Comparison of ENCODE assay signal across 9 mouse cellular contexts in genomic region chr7:25685926-25686470, GRCm38 (mm10). TPM values are rescaled to one million over a fixed set of nuclear protein-coding genes. Genes with fewer than 3 reads are reported as not detected.
DNase-seq lines count a peak whose midpoint lies in the region; ATAC-seq and TF ChIP-seq lines count a peak whose summit lies in the region.
"Had no signal": no experiment of that assay in that cellular context is flagged by ENCODE, and none has a peak within 500 bp of the region (broad histone marks: within the 10 kb centered on the region; RNA-seq: fewer than 3 reads in every experiment).

No protein-coding gene starts in this region.

- no peaks in the 10 kb centered on the region for H3K9me3 ChIP-seq in kidney, postnatal 0 days (replicated peaks; ENCODE audit: low read length)
- H3K9me3 ChIP-seq in MEL (replicated peaks; ENCODE audit: insufficient read depth, low read length) = no peaks in the 10 kb centered on the region
- no peaks in the 10 kb centered on the region for H3K9me3 ChIP-seq in liver, embryonic 13.5 days (replicated peaks)

- H3K9ac ChIP-seq in kidney, postnatal 0 days (ENCODE audit: low read depth, low read length) = no peak overlapping the region
- peak overlapping the region; percentile 75 for H3K9ac ChIP-seq in MEL (ENCODE audit: control insufficient read depth, low read depth, low read length, poor library complexity, severe bottlenecking)
- H3K9ac ChIP-seq in liver, embryonic 13.5 days = peak overlapping the region; percentile 90

- TF ChIP-seq RAD21 in MEL (IDR thresholded peaks at IDR 0.05; ENCODE audit: low read depth, low read length) = no peak

- H3K4me3 ChIP-seq in kidney, postnatal 0 days (replicated peaks; ENCODE audit: low read depth, low read length) = peak overlapping the region; percentile 77
- peak overlapping the region in 1 of 2 experiments; percentile 52; a peak in 2 of 4 replicates for H3K4me3 ChIP-seq in MEL (ENCODE audit: control insufficient read depth in 1 of 2, insufficient read depth in 1 of 2, low read depth in 2 of 2, low read length in 2 of 2)
- H3K4me3 ChIP-seq in embryonic fibroblast, embryonic 13.5 days (ENCODE audit: insufficient read depth, low read length) = 0 out of 2 replicates have a peak overlapping the region, but pooled peaks have one; percentile 0
- peak overlapping the region; percentile 82 for H3K4me3 ChIP-seq in liver, embryonic 13.5 days (replicated peaks)

- peak overlapping the region; percentile 92 for H3K4me2 ChIP-seq in kidney, postnatal 0 days (ENCODE audit: low read length)
- H3K4me2 ChIP-seq in liver, embryonic 13.5 days = peak overlapping the region; percentile 99

- no peak for ATAC-seq in kidney, postnatal 0 days (replicated peaks; ENCODE audit: low FRiP score, low read depth)
- no peak for ATAC-seq in liver, embryonic 13.5 days (ENCODE audit: low read depth)

- no peak for TF ChIP-seq POLR2A in MEL (IDR thresholded peaks at IDR 0.05; ENCODE audit: control insufficient read depth in 1 of 2, insufficient read depth in 1 of 2, low read depth in 1 of 2, low read length in 2 of 2, poor library complexity in 1 of 2)
- TF ChIP-seq POLR2A in embryonic fibroblast, embryonic 13.5 days (IDR thresholded peaks at IDR 0.05; ENCODE audit: low read depth, low read length) = no peak

- no peaks in the 10 kb centered on the region for H3K27me3 ChIP-seq in kidney, postnatal 0 days (ENCODE audit: insufficient read depth, low read length)
- no peaks in the 10 kb centered on the region for H3K27me3 ChIP-seq in MEL (ENCODE audit: control insufficient read depth in 1 of 2, insufficient read depth in 2 of 2, low read length in 2 of 2)
- no peaks in the 10 kb centered on the region for H3K27me3 ChIP-seq in liver, embryonic 13.5 days

- no peak for TF ChIP-seq EP300 in MEL (IDR thresholded peaks at IDR 0.05; ENCODE audit: low read depth in 1 of 2, low read length in 2 of 2)

- no peak for TF ChIP-seq CTCF in kidney, postnatal 0 days (IDR thresholded peaks at IDR 0.05; ENCODE audit: low read depth)
- no peak for TF ChIP-seq CTCF in MEL (IDR thresholded peaks at IDR 0.05 in 2 of 3, conservative IDR thresholded peaks at IDR 0.05 in 1 of 3; ENCODE audit: control insufficient read depth in 1 of 3, insufficient read depth in 1 of 3, low read depth in 2 of 3, low read length in 3 of 3, poor library complexity in 1 of 3, severe bottlenecking in 1 of 3)
- no peak for TF ChIP-seq CTCF in embryonic fibroblast, embryonic 13.5 days (IDR thresholded peaks at IDR 0.05; ENCODE audit: borderline replicate concordance, insufficient read depth, low read length)

- no peak overlapping the region for H3K27ac ChIP-seq in kidney, postnatal 0 days
- peak overlapping the region; percentile 83 for H3K27ac ChIP-seq in MEL (ENCODE audit: control insufficient read depth, low read depth, low read length)
- no peak overlapping the region for H3K27ac ChIP-seq in embryonic fibroblast, embryonic 13.5 days (ENCODE audit: insufficient read depth, low read length)
- peak overlapping the region; percentile 92 for H3K27ac ChIP-seq in liver, embryonic 13.5 days

- WGBS in kidney, postnatal 0 days = 73% methylated on average over 21 of the region's 21 CpGs
- 52% methylated on average over 21 of the region's 21 CpGs for WGBS in liver, embryonic 13.5 days (ENCODE audit: insufficient replicate concordance)

- H3K36me3 ChIP-seq in kidney, postnatal 0 days (ENCODE audit: insufficient read depth, low read length) = no peaks in the 10 kb centered on the region
- peaks cover 3 to 46% of the 10 kb centered on the region in 2 experiments for H3K36me3 ChIP-seq in MEL (ENCODE audit: control insufficient read depth in 1 of 2, insufficient read depth in 2 of 2, low read length in 2 of 2)
- H3K36me3 ChIP-seq in liver, embryonic 13.5 days = peaks cover 8% of the 10 kb centered on the region; the same call in 1 of the 2 replicates

- peaks cover 32% of the 10 kb centered on the region; the same call in 1 of the 2 replicates for H3K4me1 ChIP-seq in kidney, postnatal 0 days (replicated peaks; ENCODE audit: insufficient read depth, low read length)
- H3K4me1 ChIP-seq in MEL (ENCODE audit: control insufficient read depth in 1 of 2, insufficient read depth in 2 of 2, low read length in 2 of 2) = peaks cover 13 to 52% of the 10 kb centered on the region in 2 experiments
- H3K4me1 ChIP-seq in embryonic fibroblast, embryonic 13.5 days (ENCODE audit: control insufficient read depth, insufficient read depth, low read length) = no peaks in the 10 kb centered on the region
- peaks cover 95% of the 10 kb centered on the region for H3K4me1 ChIP-seq in liver, embryonic 13.5 days (replicated peaks)

- no peak for DNase-seq in kidney, postnatal 0 days (ENCODE audit: low spot score)
- no peak for DNase-seq in kidney, adult 9 months
- DNase-seq in MEL (ENCODE audit: low read depth, low spot score) = no peak
- DNase-seq in liver, embryonic 13.5 days = no peak
- no peak for DNase-seq in right cerebral cortex, postnatal 36 days (ENCODE audit: low spot score in 2 of 2)
- no peak for DNase-seq in layer of hippocampus, adult 9-10 months (ENCODE audit: low spot score)
- no peak for DNase-seq in gastrocnemius, postnatal 10 days
- DNase-seq: layer of hippocampus, postnatal 36 days had no signal

- H3K79me2 ChIP-seq in MEL (ENCODE audit: control insufficient read depth, insufficient read depth, low read length, poor library complexity) = peaks cover 73% of the 10 kb centered on the region

TF ChIP-seq in MEL, 35 proteins besides CTCF, POLR2A, EP300 and RAD21:
- TF ChIP-seq SMC3 (IDR thresholded peaks at IDR 0.05; ENCODE audit: low read depth, low read length) (no peak), MXI1 (IDR thresholded peaks at IDR 0.05; ENCODE audit: low read depth, low read length) (no peak), BHLHE40 (IDR thresholded peaks at IDR 0.05; ENCODE audit: borderline replicate concordance, low read depth, low read length) (no peak)

RNA-seq across cellular contexts. Expression of gene Tgfb1, which starts 0.8 kb away (rescaled TPM):
- polyA plus RNA-seq in kidney, postnatal 0 days (2015; fragmentation: Nextera tagmentation; extraction: Ambion mirVana) = 3.2 and 3.6 TPM in 2 replicates
- total RNA-seq in MEL (2012; rRNA removed) = 108 and 121 TPM in 2 replicates
- 100 to 1,000 TPM; 164 to 489 TPM for polyA plus RNA-seq in MEL (2012; ENCODE audit: insufficient read depth in 1 of 2, insufficient read length in 2 of 2, low read depth in 1 of 2, low replicate concordance in 2 of 2, missing spikeins in 1 of 2)
- 48.0 and 60.5 TPM in 2 replicates for polyA plus RNA-seq in embryonic fibroblast, embryonic 13.5 days (2011; ENCODE audit: insufficient read length, low read depth, missing spikeins)
- 6.1 and 6.9 TPM in 2 replicates for polyA plus RNA-seq in liver, embryonic 13.5 days (2015; fragmentation: Nextera tagmentation; extraction: Ambion mirVana)
- total RNA-seq in gastrocnemius, postnatal 10 days (2021) = 10 to 100 TPM; 15.2 to 25.6 TPM

RNA-seq across cellular contexts. Expression of gene B9d2, which starts 5.4 kb away (rescaled TPM):
- polyA plus RNA-seq in kidney, postnatal 0 days (2015; fragmentation: Nextera tagmentation; extraction: Ambion mirVana) = 31.4 and 32.3 TPM in 2 replicates
- 70.4 TPM in 2 replicates for total RNA-seq in MEL (2012; rRNA removed)
- polyA plus RNA-seq in MEL (2012; ENCODE audit: insufficient read depth in 1 of 2, insufficient read length in 2 of 2, low read depth in 1 of 2, low replicate concordance in 2 of 2, missing spikeins in 1 of 2) = 100 to 1,000 TPM in 1 of 2 experiments, not detected in 1; 108 TPM
- polyA plus RNA-seq in embryonic fibroblast, embryonic 13.5 days (2011; ENCODE audit: insufficient read length, low read depth, missing spikeins) = 7.8 and 13.1 TPM in 2 replicates
- 21.8 and 25.1 TPM in 2 replicates for polyA plus RNA-seq in liver, embryonic 13.5 days (2015; fragmentation: Nextera tagmentation; extraction: Ambion mirVana)
- total RNA-seq in gastrocnemius, postnatal 10 days (2021) = 10 to 100 TPM; 10.5 to 10.9 TPM

RNA-seq across cellular contexts. Expression of gene Tmem91, which starts 11.0 kb away (rescaled TPM):
- polyA plus RNA-seq in kidney, postnatal 0 days (2015; fragmentation: Nextera tagmentation; extraction: Ambion mirVana) = 1.0 and 1.1 TPM in 2 replicates
- 0.59 and 0.89 TPM in 2 replicates for total RNA-seq in MEL (2012; rRNA removed)
- polyA plus RNA-seq in MEL (2012; ENCODE audit: insufficient read depth in 1 of 2, insufficient read length in 2 of 2, low read depth in 1 of 2, low replicate concordance in 2 of 2, missing spikeins in 1 of 2) = 1 to 10 TPM in 1 of 2 experiments, not detected in 1; 3.3 TPM
- polyA plus RNA-seq in embryonic fibroblast, embryonic 13.5 days (2011; ENCODE audit: insufficient read length, low read depth, missing spikeins) = 0.73 TPM in 1 of 2 replicates, not detected in the other
- polyA plus RNA-seq in liver, embryonic 13.5 days (2015; fragmentation: Nextera tagmentation; extraction: Ambion mirVana) = 1.0 and 1.1 TPM in 2 replicates
- total RNA-seq in gastrocnemius, postnatal 10 days (2021) = under 1 TPM; 0.45 to 0.47 TPM

RNA-seq across cellular contexts. Expression of gene Exosc5, which starts 27.0 kb away (rescaled TPM):
- polyA plus RNA-seq in kidney, postnatal 0 days (2015; fragmentation: Nextera tagmentation; extraction: Ambion mirVana) = 76.8 and 78.6 TPM in 2 replicates
- total RNA-seq in MEL (2012; rRNA removed) = 106 and 109 TPM in 2 replicates
- polyA plus RNA-seq in MEL (2012; ENCODE audit: insufficient read depth in 1 of 2, insufficient read length in 2 of 2, low read depth in 1 of 2, low replicate concordance in 2 of 2, missing spikeins in 1 of 2) = 100 to 1,000 TPM in 1 of 2 experiments, not detected in 1; 134 TPM
- 21.6 and 25.3 TPM in 2 replicates for polyA plus RNA-seq in embryonic fibroblast, embryonic 13.5 days (2011; ENCODE audit: insufficient read length, low read depth, missing spikeins)
- polyA plus RNA-seq in liver, embryonic 13.5 days (2015; fragmentation: Nextera tagmentation; extraction: Ambion mirVana) = 62.3 and 68.8 TPM in 2 replicates
- 10 to 100 TPM; 23.6 to 26.0 TPM for total RNA-seq in gastrocnemius, postnatal 10 days (2021)

RNA-seq across cellular contexts. Expression of gene Bckdha, which starts 27.2 kb away (rescaled TPM):
- 90.1 and 96.3 TPM in 2 replicates for polyA plus RNA-seq in kidney, postnatal 0 days (2015; fragmentation: Nextera tagmentation; extraction: Ambion mirVana)
- 21.4 and 27.0 TPM in 2 replicates for total RNA-seq in MEL (2012; rRNA removed)
- polyA plus RNA-seq in MEL (2012; ENCODE audit: insufficient read depth in 1 of 2, insufficient read length in 2 of 2, low read depth in 1 of 2, low replicate concordance in 2 of 2, missing spikeins in 1 of 2) = 10 to 100 TPM in 1 of 2 experiments, not detected in 1; 33.1 TPM
- 15.5 and 16.4 TPM in 2 replicates for polyA plus RNA-seq in embryonic fibroblast, embryonic 13.5 days (2011; ENCODE audit: insufficient read length, low read depth, missing spikeins)
- polyA plus RNA-seq in liver, embryonic 13.5 days (2015; fragmentation: Nextera tagmentation; extraction: Ambion mirVana) = 20.0 and 21.6 TPM in 2 replicates
- 10 to 100 TPM; 51.9 to 60.8 TPM for total RNA-seq in gastrocnemius, postnatal 10 days (2021)

Comparison
In these comparisons a context has a peak if more than half of its experiments do, and no peak if none do; other contexts are left out.
1. H3K27ac ChIP-seq: peak in MEL (single experiment) and liver, embryonic 13.5 days (single experiment); none in kidney, postnatal 0 days (single experiment) and embryonic fibroblast, embryonic 13.5 days (single experiment).